Mouse (Mus musculus) ES-Bruce4 (cell line): Measurements from ENCODE around the gene Cdrt4.

Experiments used
- CTCF ChIP-seq: IDR thresholded peaks from one replicate; pipeline ENCODE4 v1.8.1; 2011; ENCODE audit warnings: low read depth, low read length
- POLR2A ChIP-seq: IDR thresholded peaks from one replicate; pipeline ENCODE4 v1.8.1; 2011; ENCODE audit warnings: low read length; ENCODE audit not compliant: insufficient read depth

- no peak for TF ChIP-seq POLR2A
- TF ChIP-seq CTCF, result no peak
Observed at GRCm38 (mm10) chr11:62931141-62931540, 19.9 kb upstream of the Cdrt4 start.
